Mouse (Mus musculus) megakaryocyte, embryonic 14.5 days (primary cell): Measurements from ENCODE around the gene Ttc27. TPM values are rescaled to one million over a fixed set of nuclear protein-coding genes. Genes with fewer than 3 reads are reported as not detected.

Experiments
- H3K27me3 ChIP-seq: replicated peaks from 2 replicates; pipeline ENCODE3; 2012; ENCODE audit warnings: inconsistent platforms
- H3K36me3 ChIP-seq: replicated peaks from 2 replicates; pipeline ENCODE3; 2012; ENCODE audit warnings: low read length, inconsistent platforms, mixed read lengths
- H3K4me1 ChIP-seq: 2 replicates; pipeline ENCODE4 v1.6.1; 2012; ENCODE audit warnings: inconsistent platforms
- H3K4me3 ChIP-seq: replicated peaks from 2 replicates; pipeline ENCODE3; 2012; ENCODE audit warnings: moderate library complexity, mild to moderate bottlenecking, inconsistent platforms
- H3K9me3 ChIP-seq: 2 replicates; pipeline ENCODE4 v1.6.1; 2012; ENCODE audit warnings: inconsistent platforms
- FLI1 ChIP-seq: IDR thresholded peaks from 2 replicates; pipeline ENCODE4 v1.6.1; 2012; ENCODE audit warnings: low read length, inconsistent platforms, mixed read lengths
- GATA1 ChIP-seq: IDR thresholded peaks from 3 replicates; pipeline ENCODE4 v1.6.1; 2012; ENCODE audit warnings: mixed read lengths, low read length, inconsistent platforms, borderline replicate concordance
- polyA plus RNA-seq: library from polyadenylated mRNA; stranded (reverse); fragments of >175 nt; gene quantifications from 2 replicates; pipeline ENCODE4 v1.2.3, GENCODE M21; 2012; ENCODE audit warnings: low replicate concordance; ENCODE audit not compliant: insufficient read depth

Gene Ttc27
- polyA plus RNA-seq, 1 experiment, result 6.8 TPM

DNA sequence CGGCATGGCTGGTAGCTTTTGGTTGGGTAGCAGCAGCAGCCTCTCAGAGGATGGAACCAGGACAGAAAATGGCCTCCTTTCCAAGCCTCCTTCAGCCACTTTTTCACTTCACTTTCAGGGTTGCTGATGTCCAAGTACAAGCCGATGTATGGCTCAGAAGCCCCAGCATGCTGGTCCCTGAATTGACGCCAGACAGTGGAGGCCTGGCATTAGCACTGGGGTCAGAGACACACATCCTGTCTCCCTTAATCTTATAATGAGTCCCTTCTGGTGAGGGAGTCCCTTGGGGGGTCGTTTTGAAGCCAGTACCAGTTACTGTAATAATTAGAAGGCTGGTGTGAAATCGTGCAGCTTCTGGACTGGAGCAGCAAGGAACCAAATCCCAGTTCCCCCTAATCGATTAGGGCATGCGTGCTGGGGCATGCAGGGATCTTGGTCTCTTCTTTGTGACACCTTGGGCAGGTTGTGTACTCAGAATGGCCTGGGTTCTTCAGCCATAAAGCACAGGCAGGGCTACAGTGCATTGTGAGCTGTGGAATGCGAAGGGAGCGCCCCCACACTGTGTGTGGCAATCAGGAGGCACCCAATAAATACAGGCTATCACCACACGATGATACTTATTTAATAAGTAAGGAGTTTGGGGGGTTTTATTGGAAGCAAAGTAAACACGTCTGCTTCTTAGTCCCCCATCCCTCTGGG, 171.5 kb downstream of the Ttc27 start:
- Histone ChIP-seq H3K4me3 (no peak overlapping the region), H3K27me3 (peaks cover 29% of the 10 kb centered on the region), H3K4me1 (peaks cover 10% of the 10 kb centered on the region), H3K9me3 (0 out of 2 replicates have a peak, but pooled peaks cover 3% of the 10 kb centered on the region), H3K36me3 (no peaks in the 10 kb centered on the region)
- TF ChIP-seq FLI1 (no peak), GATA1 (no peak)

DNA sequence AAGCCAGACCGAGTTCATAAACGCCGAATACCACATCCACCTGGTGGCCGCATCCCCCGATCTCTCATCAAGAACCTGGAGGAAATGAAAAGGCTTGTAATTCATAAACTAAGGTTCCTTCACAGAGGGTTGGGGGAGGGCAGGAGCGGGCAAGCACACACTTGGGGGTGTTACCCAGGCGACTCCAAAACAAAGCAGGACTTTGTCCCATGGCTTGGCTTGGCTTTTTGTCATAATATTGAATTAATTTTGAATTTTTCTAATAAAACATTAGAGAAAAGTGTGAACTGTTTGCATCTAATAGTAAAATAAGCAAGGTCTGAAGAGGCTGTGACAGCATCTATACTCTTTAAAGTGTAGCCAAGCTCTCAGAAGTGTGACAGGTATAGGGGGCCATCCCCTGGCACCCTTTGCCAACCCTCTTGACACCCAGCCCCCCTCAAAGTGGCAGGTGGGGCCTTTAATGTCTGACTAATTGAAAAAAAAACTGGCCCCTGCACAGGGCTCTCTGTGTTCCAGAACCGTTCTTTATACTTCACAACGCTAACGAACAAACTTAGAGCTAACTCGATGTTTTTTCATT, 172.1 kb downstream of the Ttc27 start:
- Histone ChIP-seq H3K4me1 (peaks cover 5% of the 10 kb centered on the region), H3K4me3 (no peak overlapping the region), H3K9me3 (0 out of 2 replicates have a peak, but pooled peaks cover 3% of the 10 kb centered on the region), H3K36me3 (no peaks in the 10 kb centered on the region), H3K27me3 (peaks cover 29% of the 10 kb centered on the region)
- no peak for TF ChIP-seq GATA1
- no peak for TF ChIP-seq FLI1

DNA sequence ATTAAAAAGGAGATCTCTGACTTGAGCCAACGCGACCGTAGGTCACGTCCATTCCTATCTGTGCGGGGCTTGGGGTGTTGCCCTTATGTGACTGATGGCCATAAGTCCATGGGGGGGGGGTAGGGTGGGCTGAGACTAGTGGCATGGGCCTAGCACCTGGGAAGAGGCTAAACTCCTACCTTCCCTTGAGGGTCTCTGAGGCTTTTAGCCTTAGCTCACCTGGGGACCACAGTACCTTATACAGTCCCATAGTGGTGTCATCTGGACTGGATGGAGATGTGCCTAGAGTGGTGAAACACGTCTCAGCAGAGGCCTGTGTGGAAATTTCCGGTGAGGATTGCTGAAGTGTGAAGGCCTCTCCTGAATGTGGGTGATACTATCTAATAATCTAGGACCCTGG, 184.9 kb downstream of the Ttc27 start:
- Histone ChIP-seq H3K4me3 (no peak overlapping the region), H3K4me1 (peaks cover 16% of the 10 kb centered on the region), H3K27me3 (peaks cover 4% of the 10 kb centered on the region), H3K36me3 (no peaks in the 10 kb centered on the region), H3K9me3 (no peaks in the 10 kb centered on the region)
- TF ChIP-seq GATA1 (no peak), FLI1 (no peak)

DNA sequence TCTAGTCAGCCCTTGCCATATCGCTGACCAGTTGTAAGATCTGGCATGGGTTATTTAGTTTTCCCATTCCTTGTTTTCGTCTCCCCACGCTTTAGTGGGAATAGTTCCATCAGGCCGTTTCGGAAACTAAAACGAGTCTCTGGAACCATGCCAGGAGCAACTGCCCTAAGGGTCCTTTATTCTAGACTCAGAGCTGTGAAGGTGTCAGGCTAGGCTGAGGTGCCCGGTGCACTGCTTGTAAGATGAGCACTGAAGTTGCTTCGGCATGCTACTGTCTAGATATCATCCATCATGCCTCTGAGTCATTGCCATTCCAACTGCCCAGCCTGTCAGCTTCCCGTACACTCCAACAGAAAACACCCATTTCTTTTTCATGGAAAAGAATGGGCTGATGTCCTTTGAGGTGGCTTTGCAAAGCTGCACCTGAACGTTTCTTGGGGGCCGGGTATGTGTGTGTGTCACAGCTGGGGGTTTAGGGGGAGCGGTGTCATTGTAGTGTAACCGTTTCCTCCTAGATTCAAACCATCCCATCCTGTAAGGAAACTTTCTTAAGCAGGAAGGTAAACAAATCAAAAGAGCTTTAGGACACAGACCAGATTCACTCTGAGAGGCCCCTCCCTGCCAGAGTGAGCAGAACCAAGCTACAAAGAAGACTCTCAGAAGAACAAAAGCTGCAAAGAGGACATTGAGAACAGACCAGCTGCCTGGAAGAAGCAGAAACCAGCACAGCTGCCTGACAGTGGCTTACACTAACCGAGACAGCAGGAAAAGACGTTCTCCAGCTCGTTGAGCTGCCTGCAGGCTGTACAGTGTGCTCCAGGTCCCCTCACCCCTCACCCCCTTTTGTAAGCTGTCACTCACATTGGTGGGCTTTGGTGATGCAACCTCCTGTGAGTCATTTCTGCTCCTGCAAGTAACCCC, 186.1 kb downstream of the Ttc27 start:
- Histone ChIP-seq H3K27me3 (peaks cover 4% of the 10 kb centered on the region), H3K4me1 (peaks cover 16% of the 10 kb centered on the region), H3K9me3 (no peaks in the 10 kb centered on the region), H3K4me3 (peak overlapping the region; percentile 53), H3K36me3 (no peaks in the 10 kb centered on the region)
- TF ChIP-seq FLI1 (no peak), GATA1 (no peak)

DNA sequence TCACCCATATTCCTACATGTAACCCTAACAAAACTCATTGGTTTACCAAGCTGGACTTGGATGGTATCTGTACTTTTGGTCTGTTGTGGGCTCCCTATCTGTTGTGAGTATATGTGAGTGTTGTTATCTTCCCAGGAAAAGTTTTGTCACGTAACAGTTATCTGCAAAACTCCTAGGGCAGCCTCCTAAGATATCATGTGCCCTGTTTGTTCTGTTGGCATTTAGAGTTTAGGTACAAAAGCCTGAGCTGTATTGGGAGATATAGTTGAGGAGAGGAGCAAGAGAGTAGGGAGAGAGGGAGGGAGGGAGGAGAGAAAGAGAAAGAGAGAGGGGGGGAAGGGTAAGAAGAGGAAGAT, 186.8 kb downstream of the Ttc27 start:
- no peak overlapping the region for H3K4me3 ChIP-seq
- no peaks in the 10 kb centered on the region for H3K36me3 ChIP-seq
- H3K27me3 ChIP-seq, result peaks cover 4% of the 10 kb centered on the region
- H3K4me1 ChIP-seq, result peaks cover 16% of the 10 kb centered on the region
- TF ChIP-seq FLI1 (no peak), GATA1 (no peak)
- H3K9me3 ChIP-seq, result no peaks in the 10 kb centered on the region

DNA sequence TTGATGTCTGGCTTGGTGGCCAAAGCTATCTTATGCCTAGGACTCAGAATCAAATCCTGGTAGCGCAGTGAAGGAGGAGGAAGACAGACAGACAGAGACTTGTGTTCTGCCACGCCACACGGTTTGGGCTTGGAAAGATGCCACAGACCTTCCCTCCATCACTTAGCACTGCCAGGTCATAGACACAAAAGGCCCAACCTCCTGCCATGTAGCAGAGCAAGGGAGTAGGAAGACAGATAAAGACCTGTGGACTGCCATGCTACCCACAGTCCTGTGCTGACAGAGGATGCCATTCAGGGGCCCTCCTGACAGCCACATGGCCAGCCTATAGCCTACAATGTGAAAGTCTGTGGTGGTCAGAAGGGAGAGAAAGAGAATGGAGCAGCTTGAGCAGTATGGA, 187.4 kb downstream of the Ttc27 start:
- no peak for TF ChIP-seq GATA1
- no peak for TF ChIP-seq FLI1
- peaks cover 4% of the 10 kb centered on the region for H3K27me3 ChIP-seq

DNA sequence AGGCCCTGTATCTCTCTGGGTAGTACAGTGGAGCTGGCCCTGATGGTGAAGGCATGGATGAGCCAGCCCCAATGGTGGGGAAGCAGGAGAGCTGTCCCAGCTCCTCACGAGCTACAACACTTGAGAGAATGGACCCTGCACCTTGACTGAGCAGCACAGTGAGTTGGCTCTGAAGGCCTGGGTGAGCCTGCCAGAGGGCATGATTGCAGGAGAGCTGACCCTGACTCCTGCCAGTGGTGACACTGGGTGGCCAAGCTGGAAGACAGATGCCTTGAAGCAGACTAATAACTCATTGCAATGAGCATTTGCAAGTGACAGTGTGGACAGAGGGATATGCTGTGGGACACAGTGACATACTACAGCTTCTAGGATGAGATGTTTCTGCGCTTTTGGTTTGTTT, 195.5 kb downstream of the Ttc27 start:
- Histone ChIP-seq H3K9me3 (peaks cover 12% of the 10 kb centered on the region), H3K4me3 (no peak overlapping the region), H3K4me1 (peaks cover 10% of the 10 kb centered on the region; the same call in 1 of the 2 replicates), H3K27me3 (peaks cover 9% of the 10 kb centered on the region), H3K36me3 (peaks cover 3% of the 10 kb centered on the region)
- TF ChIP-seq GATA1 (no peak), FLI1 (no peak)

More for the DNA sequence above, 187.4 kb downstream of the Ttc27 start:
- H3K4me3 ChIP-seq, result peak overlapping the region; percentile 30
- peaks cover 16% of the 10 kb centered on the region for H3K4me1 ChIP-seq
- no peaks in the 10 kb centered on the region for H3K9me3 ChIP-seq
- no peaks in the 10 kb centered on the region for H3K36me3 ChIP-seq

Other genes with a start within 250 kb of the Ttc27 start
- gene Yipf4, start 228.2 kb upstream of the Ttc27 start, polyA plus RNA-seq, result 12.0 and 34.7 TPM in 2 replicates
- gene Birc6, start 189.4 kb upstream of the Ttc27 start, polyA plus RNA-seq, result 10.0 and 17.7 TPM in 2 replicates